Mouse (Mus musculus): ENCODE measurements around the gene Olfr1230. TPM values are rescaled to one million over a fixed set of nuclear protein-coding genes. Genes with fewer than 3 reads are reported as not detected.

Olfr1230 gene
- not detected for total RNA-seq (2022)

DNA sequence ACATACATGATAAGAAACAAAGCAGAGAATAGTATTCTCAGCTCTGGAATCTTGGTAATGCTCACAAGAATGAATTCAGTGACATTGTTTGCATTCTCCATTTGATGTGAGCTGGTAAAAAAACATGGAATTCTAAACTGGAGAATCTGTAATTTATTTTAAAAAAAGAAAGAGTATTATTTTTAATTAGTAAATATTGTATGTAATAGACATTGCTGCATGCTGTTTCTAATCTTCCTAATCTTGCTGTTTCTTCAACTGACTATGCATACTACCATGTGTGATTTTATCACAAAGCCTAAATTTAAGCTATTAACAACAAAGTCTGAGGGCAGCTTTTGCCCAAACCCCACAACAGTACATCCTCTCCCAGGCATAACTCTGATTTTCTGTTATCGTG lies at the start of gene Olfr1230:
TSS of gene Olfr1230 (minus strand) at position 101 of the 400 bp plus-strand sequence.
- DNase-seq (ENCODE audit: low spot score in 2 of 2), result no peak

DNA sequence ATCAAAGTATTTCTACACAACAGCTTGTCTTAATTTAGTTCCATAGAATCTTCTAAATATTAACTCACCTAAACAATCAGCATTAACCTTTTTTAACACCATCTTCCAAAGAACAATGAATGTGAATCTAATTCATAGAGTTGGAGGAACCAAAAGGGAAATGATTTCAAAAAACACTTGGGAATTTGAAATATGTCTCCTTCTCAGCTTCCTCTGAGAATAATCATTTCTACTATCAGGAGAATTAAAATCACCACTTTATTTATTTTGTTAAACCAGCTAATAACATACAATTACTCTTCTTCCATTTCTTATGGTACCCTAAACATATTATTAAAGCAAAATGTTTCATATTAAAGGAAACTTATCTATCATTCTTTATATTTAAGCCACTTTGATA lies 45.2 kb upstream of the Olfr1230 start, which contains the start of gene Olfr1233:
TSS of gene Olfr1233 (minus strand) at position 101 of the 400 bp plus-strand sequence.
- DNase-seq (ENCODE audit: low spot score in 2 of 2), result no peak

DNA sequence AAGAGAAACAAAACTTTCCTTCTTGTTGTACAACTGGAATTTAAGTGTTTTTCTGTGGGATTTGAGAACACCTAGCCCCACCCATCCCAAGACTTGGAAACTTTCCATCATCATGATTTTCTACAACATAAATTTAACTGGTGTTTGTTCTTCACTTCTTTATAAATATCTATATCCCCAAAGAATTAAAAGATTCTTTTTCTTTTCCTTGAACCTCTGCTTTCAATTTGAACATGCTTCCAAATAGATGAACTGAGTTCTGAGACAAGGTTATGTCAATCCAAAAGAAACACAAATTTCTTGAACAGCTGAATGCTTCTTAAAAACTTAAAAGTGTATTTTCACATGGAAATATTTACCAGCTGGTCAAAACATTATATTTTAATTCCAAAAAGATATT lies 32.5 kb upstream of the Olfr1230 start, which contains the start of gene Olfr1232:
TSS of gene Olfr1232 (minus strand) at position 101 of the 400 bp plus-strand sequence.
- no peak for DNase-seq (ENCODE audit: low spot score in 2 of 2)

DNA sequence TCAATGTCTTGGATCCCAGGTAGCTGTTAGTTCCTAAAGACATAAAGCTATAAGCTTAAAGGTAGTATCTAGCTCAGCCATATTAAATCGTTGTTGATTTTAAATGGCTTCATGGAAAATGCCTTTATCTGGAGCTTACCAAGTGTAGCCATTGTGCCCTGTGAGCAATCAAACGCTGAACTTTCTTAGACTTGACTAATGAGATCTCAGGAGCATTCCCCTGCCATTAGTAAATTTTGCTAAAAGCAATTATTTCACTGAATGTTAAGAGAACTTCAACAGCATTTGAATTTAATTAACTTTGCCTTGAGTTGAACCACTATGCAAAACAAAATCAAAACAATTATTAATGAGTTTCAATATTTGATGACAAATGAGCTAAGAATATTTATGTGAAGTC lies 9.9 kb upstream of the Olfr1230 start, which contains the start of gene Olfr1231:
TSS of gene Olfr1231 (minus strand) at position 101 of the 400 bp plus-strand sequence.
- no peak for DNase-seq (ENCODE audit: low spot score in 2 of 2)

DNA sequence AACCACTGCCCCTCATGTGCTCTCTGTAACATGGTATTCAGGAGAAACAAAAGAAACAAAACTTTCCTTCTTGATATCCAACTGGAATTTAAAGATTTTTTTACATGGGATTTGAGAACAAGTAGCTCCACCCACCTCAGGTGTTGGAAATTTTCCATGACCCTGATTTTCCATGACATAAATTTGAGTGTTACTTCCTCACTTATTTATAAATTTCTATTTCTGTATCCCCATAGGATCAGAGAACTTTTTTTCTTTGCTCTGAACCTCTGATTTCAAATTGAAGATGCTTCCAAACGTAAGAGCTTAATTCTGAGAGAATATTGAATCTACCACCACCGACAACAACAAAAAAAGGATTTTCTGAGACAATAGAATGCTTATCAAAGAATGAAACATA lies 9.2 kb downstream of the Olfr1230 start, which contains the start of gene Olfr1229:
TSS of gene Olfr1229 (minus strand) at position 101 of the 400 bp plus-strand sequence.
- DNase-seq (ENCODE audit: low spot score in 2 of 2), result no peak

DNA sequence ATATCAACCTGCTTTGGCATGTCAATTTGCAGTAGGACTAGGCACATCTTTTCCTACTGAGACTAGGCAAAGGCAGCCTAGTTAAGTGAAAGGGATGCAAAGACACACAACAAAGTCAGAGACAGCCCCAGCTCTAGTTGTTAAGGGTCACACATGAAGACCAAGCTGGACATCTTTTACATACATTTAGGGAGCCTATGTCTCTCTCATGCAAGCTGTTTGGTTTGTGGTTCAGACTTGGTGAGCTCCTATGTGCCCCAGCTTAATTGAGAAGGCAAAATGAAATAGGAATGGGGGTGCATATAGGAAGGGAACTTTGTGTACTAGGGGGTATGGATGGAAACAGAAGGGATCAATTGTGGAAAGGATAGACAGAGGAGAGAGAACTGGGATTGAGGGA lies 43.1 kb downstream of the Olfr1230 start, which contains the start of gene Olfr1228:
TSS of gene Olfr1228 (minus strand) at position 101 of the 400 bp plus-strand sequence.
- no peak for DNase-seq (ENCODE audit: low spot score in 2 of 2)

Other genes with a start within 250 kb of the Olfr1230 start
- not detected for gene Olfr1218, start 236.1 kb downstream of the Olfr1230 start, total RNA-seq (2022)
- gene Olfr1219, start 213.8 kb downstream of the Olfr1230 start, total RNA-seq (2022), result not detected
- gene Olfr1220, start 190.4 kb downstream of the Olfr1230 start, total RNA-seq (2022), result not detected
- gene Olfr1221, start 180.0 kb downstream of the Olfr1230 start, total RNA-seq (2022), result not detected
- not detected for gene Olfr1222, start 164.2 kb downstream of the Olfr1230 start, total RNA-seq (2022)
- not detected for gene Olfr1223, start 145.7 kb downstream of the Olfr1230 start, total RNA-seq (2022)
- not detected for gene Olfr1224-ps1, start 133.2 kb downstream of the Olfr1230 start, total RNA-seq (2022)
- gene Olfr1225, start 122.6 kb downstream of the Olfr1230 start, total RNA-seq (2022), result not detected
- not detected for gene Olfr1226, start 97.2 kb downstream of the Olfr1230 start, total RNA-seq (2022)
- gene Olfr1228, start 43.2 kb downstream of the Olfr1230 start, total RNA-seq (2022), result not detected
- gene Olfr1229, start 9.3 kb downstream of the Olfr1230 start, total RNA-seq (2022), result not detected
- not detected for gene Olfr1231, start 9.8 kb upstream of the Olfr1230 start, total RNA-seq (2022)
- not detected for gene Olfr1232, start 32.4 kb upstream of the Olfr1230 start, total RNA-seq (2022)
- not detected for gene Olfr1233, start 45.1 kb upstream of the Olfr1230 start, total RNA-seq (2022)
- gene Olfr1234, start 67.6 kb upstream of the Olfr1230 start, total RNA-seq (2022), result not detected
- not detected for gene Olfr1238, start 112.4 kb upstream of the Olfr1230 start, total RNA-seq (2022)
- gene Olfr1239, start 123.1 kb upstream of the Olfr1230 start, total RNA-seq (2022), result not detected
- gene Olfr1240, start 145.7 kb upstream of the Olfr1230 start, total RNA-seq (2022), result not detected
- not detected for gene Olfr1241, start 189.9 kb upstream of the Olfr1230 start, total RNA-seq (2022)
- not detected for gene Olfr1242, start 201.1 kb upstream of the Olfr1230 start, total RNA-seq (2022)
- not detected for gene Olfr1243, start 234.2 kb upstream of the Olfr1230 start, total RNA-seq (2022)

Data from layer of hippocampus, adult 8-10 months (tissue).